Mouse (Mus musculus): ENCODE data around the gene Clasp2. TPM values are rescaled to one million over a fixed set of nuclear protein-coding genes. Genes with fewer than 3 reads are reported as not detected.

Gene Clasp2
- 1.2 and 1.3 TPM in 2 replicates for polyA plus RNA-seq (2012; rRNA removed)

DNA sequence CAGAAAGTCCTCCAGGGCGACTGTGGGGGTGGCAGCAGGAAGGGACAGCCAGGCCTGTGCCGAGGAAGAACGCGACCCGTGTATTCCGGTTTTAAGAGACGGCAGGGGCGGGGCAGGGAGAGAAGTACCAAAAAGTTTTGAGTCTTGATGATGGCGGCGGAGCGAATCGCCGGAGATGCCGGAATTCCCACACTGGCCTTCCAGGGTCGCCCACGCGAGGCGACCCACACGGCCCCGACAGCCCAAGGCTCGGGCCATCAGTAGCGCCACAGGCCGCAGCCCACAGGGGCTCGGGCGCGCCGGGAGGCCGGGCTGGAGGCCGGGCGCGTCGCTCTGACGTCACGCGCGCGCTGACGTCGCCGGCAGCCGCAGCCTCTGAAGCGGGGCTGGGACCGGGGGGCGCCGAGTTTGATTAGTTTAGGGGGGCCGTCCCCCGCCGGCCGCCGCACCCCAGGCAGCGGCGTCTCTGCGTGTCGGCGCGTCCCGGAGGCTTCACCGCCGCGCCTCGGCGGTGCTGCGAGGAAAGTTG, at the start of gene Clasp2:
Clasp2 (plus strand) TSS at position 366 of the 529 bp plus-strand sequence.

DNA sequence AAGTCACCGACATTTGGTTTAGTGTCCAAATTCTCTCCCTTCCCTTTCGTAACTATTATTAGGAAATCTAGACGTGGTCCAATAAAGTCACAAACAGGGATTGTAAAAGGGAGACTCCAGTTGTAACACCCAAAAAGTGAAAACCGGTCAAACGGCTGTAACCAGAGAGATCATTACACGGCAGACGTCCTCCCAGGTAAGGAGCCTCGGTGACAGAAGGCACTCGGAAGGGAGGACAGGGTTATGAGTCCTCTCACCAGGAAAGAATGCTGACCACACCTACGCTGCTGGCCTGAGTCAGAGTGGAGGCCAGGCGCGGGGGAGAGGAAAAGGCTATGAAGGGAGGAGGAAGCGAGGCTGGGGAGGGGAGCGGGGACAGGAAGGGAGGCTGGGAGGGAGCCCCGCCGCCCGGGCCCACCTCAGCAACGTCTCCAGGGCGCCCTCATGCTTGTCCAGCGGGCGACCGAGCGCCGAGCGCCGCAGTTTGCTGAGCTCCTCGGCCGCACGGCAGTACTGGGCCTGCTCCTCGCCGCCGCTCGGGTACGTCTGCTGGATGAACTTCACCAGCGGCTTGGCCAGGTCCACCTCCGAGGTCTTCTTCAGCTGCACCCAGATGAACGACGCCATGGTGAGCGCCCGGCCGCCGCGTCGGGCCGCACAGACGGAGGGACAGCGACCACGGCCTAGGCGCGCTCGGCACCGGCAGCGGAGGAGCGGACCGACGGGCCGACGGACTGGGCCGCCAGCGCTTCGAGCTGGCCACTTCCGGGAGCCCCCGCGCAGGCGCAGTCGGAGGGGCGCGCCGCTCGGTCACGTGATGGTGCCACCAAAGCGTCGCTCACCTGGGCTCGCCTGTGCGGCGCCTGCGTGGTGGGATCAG, 33.6 kb upstream of the Clasp2 start, which contains the start of gene Pdcd6ip:
Pdcd6ip (minus strand) TSS at position 779 of the 880 bp plus-strand sequence.

DNA sequence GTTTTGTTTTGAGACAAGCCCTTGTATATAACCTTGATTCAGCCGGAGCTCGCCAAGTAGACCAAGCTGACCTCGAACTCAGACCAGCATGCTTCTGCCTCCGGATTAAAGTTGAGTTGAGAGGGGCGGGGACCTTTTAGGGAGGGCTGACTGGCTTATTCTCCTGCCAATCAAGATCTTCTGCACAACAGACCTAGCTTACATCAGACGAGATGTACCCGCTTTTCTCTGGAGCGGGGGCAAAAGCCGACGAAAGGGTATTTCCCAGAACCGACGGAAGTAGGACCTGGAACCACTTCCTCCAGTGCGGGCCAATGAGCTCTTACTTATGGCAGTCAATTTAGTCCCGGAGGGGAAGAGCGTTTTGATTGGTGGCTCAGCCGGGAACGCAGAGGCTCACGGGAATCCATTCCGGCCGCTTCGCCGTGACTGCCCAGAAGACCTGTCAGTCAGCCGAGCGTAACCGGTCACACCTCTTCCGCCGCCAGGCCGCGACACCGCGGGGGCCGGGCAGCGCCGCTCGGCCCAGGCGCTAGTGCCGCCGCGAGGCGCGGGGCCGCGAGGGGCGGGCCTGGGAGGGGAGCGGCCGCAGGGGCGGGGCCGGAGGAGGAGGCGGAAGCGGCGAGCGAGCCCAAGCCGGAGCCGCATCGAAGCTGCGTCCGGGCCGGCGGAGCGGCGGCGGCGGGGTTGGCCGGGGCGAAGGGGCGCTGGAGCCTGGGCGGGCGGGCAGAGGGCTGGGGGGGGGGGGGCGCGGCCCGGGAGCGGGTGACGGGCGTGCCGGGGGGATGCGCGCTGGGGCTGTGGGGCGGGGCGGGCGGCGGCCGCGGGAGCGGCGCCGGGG, 189.5 kb downstream of the Clasp2 start, which contains the start of gene Ubp1:
Ubp1 (plus strand) TSS at position 401 of the 841 bp plus-strand sequence.

Other genes starting within 250 kb of the Clasp2 start
- gene Pdcd6ip, start 33.2 kb upstream of the Clasp2 start, polyA plus RNA-seq (2012; rRNA removed) = 112 and 163 TPM in 2 replicates
- gene Ubp1, start 189.5 kb downstream of the Clasp2 start, polyA plus RNA-seq (2012; rRNA removed) = 12.5 and 15.3 TPM in 2 replicates

All from stomach, adult 2 months (tissue).